Mouse (Mus musculus): Measurements from ENCODE around the gene Hnrnpr. TPM values are rescaled to one million over a fixed set of nuclear protein-coding genes. Genes with fewer than 3 reads are reported as not detected.

The Hnrnpr gene
- 10 to 100 TPM; 47.8 to 51.5 TPM for total RNA-seq (2021)
- long read RNA-seq, experiment 1, full-length matches to known transcripts = 86 of 96 reads
- long read RNA-seq, experiment 1, partial matches to known transcripts = 6 of 96 reads
- long read RNA-seq, experiment 1, other reads (novel, unspliced or antisense) = 4 of 96 reads
- long read RNA-seq, experiment 2, full-length matches to known transcripts = 108 of 121 reads
- long read RNA-seq, experiment 2, partial matches to known transcripts = 8 of 121 reads
- long read RNA-seq, experiment 2, other reads (novel, unspliced or antisense) = 5 of 121 reads

DNA sequence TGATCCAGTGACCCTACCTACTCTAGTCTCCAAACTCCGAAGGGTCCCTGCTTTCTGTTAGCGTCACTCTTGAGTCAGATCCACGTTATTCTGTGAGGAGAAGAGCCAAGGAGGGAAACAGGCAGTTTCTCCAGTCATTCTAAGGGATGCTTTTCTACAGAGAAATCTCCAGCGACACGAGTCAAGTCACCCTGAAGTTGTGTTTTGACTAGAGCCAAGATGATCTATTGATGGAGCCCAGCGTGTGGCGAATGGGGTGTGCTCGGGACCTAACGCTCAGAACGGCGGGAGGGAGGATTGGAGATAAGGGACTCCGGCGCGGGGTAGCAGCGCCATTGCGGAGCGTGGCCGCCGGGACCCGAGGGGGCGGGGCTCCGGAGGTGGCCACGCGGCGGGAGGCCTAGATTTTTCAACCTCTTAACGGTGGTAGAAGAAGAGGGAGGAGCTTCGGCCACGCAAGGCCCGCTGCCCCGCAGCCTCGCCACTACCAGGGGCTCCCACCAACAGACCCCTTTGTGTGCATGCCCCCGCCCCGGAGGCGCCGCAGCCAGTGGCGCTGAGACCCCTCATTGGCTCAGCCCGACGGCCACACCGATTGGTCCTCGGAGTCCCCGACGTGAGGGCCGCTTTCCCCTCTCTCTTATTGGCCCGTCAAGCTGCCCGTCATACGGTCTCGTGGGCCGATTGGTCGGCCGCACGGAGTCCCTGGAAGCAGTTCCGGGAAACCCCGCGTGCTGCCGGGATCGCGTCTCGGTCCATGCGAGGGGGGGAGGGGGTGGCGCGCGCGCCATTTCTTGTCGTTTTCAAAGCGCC is at the start of gene Hnrnpr:
Hnrnpr (plus strand) TSS at position 714 of the 813 bp plus-strand sequence.
- intact Hi-C loops (cut with DNase I) = no loop called here

GRCm38 (mm10) chr4:136261912-136262311 is 48.8 kb upstream of the Hnrnpr start:
- no peak for DNase-seq
- intact Hi-C loops (cut with DNase I) = loop anchor here (2.0 kb wide), 2 partner anchors 23 to 63 kb away; partner anchors contain the start of gene Zfp46

More for the DNA sequence above, at the start of gene Hnrnpr:
- DNase-seq = peak; percentile 100

DNA sequence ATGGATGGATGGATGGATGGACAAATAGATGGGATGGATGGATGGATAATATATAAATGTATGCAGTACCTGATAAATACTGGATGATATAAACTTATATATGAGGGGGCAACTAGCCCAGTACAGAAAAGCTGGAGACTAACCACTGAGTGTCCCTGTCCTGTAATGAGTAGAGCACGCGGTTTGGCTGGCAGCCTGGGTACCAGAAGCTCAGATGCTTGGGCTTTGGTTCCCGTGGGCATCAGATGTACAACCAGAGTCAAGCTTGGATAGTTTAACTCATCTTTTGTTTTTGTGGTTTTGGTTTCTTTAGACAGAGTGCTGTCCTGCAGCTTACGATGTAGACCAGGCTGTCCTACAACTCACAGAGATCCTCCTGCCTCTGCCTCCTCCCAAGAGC is 47.2 kb upstream of the Hnrnpr start:
- intact Hi-C loops (cut with DNase I) = no loop called here
- no peak for DNase-seq

- intact Hi-C loops (cut with DNase I) = no loop called here
- no peak for DNase-seq
These were observed 43.9 kb upstream of the Hnrnpr start for GRCm38 (mm10) chr4:136266716-136267343.

GRCm38 (mm10) chr4:136268912-136269311 is 41.8 kb upstream of the Hnrnpr start:
- DNase-seq = no peak
- intact Hi-C loops (cut with DNase I) = no loop called here

DNA sequence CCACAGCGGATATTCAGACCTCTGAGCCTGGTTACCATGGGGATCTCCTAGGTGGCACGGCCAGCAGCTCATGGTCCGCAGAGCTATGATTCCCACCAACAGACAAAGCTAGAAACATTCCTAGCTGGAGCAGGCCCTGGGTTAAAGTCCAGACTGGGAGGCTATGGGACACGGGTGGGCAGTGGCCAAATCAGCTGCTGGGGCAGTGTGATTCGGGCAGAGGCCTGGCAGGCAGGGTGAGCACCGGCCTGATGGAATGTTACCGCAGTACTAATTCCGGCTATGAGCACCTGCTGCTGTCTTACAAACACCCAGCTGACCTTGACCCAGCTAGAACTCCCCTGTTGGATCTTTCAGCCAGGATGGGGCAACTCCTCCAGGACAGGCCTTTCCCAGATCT is 40.1 kb upstream of the Hnrnpr start:
- peak in 1 of 2 experiments; percentile 46 for DNase-seq
- intact Hi-C loops (cut with DNase I) = no loop called here

DNA sequence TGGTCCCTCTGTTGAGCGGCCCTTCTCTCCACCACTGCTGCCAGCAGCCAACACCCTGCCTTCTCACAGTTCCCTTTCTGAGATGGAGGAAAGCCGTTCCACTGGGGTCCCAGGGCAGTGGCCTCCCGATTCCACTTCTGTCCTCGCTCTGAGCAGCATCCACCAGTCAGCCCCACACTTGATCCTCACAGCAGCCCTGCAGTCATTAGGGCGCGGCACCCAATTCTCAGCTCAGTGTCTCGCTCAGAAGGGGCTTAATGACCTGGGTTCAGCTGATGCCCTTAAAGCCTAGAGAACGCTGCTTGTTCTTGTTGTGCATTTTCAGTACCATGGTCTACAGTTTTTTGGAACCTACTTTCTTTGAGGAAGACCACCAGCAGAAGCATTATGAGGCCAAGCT is 29.6 kb upstream of the Hnrnpr start:
- DNase-seq = no peak

DNA sequence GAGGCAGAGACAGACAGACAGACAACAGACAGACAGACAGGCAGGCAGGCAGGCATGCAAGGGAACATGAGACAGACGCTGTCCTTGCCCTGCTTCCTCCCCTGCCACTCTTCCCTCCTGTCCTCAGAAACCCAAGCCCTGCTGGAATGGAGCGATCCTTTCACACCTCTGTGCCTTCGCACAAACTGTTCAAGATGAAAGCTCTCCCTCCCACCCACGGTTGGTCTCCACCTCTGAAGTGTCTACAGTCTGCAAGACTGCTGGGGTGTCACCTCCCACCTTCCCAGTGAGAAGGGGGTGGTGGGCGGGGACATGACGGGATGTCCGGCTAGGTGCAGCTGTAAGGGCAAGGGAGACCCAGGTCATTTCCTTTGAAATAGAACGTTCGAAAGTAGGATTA is 29.1 kb upstream of the Hnrnpr start:
- intact Hi-C loops (cut with DNase I) = no loop called here

More for the DNA sequence above, 29.6 kb upstream of the Hnrnpr start:
- intact Hi-C loops (cut with DNase I) = no loop called here

DNA sequence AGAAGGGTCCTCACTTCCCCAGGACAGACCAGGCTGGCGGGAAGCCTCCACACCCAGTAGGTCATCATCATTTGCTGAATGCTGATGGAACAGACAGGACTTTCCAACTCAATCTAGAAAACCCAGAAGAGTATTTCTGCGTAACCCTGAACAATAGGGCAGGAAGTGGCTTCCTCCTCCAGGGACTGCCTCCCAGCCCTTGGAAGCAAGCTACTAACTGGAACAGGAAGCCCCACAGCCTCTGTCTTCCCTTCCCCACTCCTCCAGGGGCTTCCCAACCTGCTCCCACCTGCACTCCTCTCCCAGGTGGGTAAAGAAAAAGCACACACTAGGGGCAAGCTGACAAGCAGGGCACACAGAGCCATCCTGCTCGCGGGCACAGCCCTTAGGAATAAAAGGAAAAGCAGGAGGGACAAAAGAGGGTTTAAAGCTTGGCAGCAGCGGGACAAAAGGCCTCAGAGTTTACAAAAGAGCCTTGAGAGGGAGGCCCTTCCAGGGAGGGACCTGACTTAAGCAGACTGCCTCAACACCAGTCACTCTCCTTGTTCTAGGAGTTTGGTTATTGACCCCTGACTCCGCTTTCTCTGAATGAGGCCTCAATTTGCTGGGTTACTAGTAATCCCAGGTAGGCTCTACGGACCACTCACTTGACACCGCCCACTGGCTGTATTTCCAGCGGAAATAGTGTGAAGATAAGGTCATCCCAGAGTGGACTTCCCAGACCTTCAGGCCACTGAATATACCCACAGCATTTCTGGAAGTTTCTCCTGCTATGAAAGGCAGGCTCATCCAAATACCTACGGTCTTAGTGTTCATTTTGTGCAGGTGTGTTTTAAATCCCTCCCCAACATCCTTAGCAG is 27.9 kb upstream of the Hnrnpr start:
- DNase-seq = peak; percentile 50 to 51
- intact Hi-C loops (cut with DNase I) = no loop called here

More for the DNA sequence above, 29.1 kb upstream of the Hnrnpr start:
- DNase-seq = no peak

DNA sequence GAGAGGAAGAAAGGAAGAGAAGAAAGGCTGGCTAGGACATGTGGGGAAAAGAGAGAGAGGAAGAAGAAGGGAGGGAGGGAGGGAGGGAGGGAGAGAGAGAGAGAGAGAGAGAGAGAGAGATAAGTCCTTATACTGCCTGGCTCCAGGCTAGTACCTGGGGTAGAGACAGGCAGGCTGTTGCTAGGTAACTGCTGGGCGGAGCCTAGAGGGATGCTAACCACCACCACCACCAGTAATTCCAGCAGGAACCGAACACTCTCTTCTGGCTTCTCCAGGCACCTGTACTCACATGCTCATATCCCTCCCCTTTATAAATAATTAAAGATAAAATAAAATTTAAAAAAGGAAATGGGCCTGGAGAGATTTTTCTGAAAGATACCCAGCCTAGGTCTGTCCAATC is 27.0 kb upstream of the Hnrnpr start:
- DNase-seq = no peak
- intact Hi-C loops (cut with DNase I) = loop anchor here (2.0 kb wide), 1 partner anchor 23 kb away; no protein-coding TSS in a partner anchor

- DNase-seq = peak; percentile 87 to 94
- intact Hi-C loops (cut with DNase I) = loop anchor here (2.0 kb wide), 1 partner anchor 24 kb away; no protein-coding TSS in a partner anchor
These were observed 26.3 kb upstream of the Hnrnpr start, which contains the start of gene Zfp46 for GRCm38 (mm10) chr4:136284455-136284854. TSS of gene Zfp46 (plus strand) at chr4:136284683.

DNA sequence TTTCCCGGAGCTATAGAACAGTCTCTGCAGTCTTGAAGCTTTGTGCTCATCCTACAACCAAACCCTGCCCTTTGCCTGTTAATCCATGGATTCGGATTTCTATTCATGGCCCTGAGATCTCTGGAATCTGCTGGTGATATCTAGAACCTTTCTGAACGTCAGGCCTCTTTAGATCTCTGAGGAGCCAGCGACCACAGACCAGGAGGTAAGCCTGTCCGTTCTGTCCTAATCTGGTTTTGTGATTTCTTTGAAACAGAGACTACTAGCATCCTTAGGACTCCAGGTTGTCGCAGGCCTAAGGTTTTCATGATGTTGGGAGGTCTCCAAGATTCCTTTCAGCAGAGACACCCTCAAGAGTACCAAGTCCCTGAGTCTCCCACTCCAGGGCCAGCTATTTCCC is 25.9 kb upstream of the Hnrnpr start:
- no peak for DNase-seq
- intact Hi-C loops (cut with DNase I) = loop anchor here (2.0 to 5.0 kb wide), 2 partner anchors 24 to 37 kb away; no protein-coding TSS in a partner anchor

DNA sequence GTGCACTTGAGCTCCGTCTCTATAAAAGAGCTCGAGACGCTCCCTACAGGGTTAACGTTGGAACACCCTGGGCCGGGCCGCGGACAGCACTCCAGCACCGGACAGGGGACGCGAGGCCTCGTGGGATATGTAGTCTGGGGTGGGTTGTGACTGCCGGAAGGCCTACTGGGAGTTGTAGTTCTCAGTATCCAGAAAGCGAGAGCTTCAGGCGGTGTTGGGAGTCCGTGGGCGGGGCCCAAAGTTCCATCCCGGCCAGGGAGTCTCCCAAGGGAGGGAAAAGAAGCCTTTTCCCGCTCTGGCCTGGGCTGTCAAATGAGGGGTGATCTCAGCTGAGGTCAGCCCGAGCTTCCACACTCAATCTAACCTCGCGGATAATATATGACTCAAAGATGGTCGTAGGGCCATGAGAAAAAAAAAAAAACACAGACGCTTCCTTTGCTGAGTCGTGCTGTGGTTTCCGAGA is 25.4 kb upstream of the Hnrnpr start:
- intact Hi-C loops (cut with DNase I) = loop anchor here (2.0 to 5.0 kb wide), 2 partner anchors 25 to 37 kb away; no protein-coding TSS in a partner anchor
- peak; percentile 93 for DNase-seq

GRCm38 (mm10) chr4:136285811-136286371 is 24.9 kb upstream of the Hnrnpr start:
- intact Hi-C loops (cut with DNase I) = loop anchor here (2.0 to 5.0 kb wide), 2 partner anchors 25 to 36 kb away; no protein-coding TSS in a partner anchor
- peak; percentile 95 for DNase-seq

DNA sequence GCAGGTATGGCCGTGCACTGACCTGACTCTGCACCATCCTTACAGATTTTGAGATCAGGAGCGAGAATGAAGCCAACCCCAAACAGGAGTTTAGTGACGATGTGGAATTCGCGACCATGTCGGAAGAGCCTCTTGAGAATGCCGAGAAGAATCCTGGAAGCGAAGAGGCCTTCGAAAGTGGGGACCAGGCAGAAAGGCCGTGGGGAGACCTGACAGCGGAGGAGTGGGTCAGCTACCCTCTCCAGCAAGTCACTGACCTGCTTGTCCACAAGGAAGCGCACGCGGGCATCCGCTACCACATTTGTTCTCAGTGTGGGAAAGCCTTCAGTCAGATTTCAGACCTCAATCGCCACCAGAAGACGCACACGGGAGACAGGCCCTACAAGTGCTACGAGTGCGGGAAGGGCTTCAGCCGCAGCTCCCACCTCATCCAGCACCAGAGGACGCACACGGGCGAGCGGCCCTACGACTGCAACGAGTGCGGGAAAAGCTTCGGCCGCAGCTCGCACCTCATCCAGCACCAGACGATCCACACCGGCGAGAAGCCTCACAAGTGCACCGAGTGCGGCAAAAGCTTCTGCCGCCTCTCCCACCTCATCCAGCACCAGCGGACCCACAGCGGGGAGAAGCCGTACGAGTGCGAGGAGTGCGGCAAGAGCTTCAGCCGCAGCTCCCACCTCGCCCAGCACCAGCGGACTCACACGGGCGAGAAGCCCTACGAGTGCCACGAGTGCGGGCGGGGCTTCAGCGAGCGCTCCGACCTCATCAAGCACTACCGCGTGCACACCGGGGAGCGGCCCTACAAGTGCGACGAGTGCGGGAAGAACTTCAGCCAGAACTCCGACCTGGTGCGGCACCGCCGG is 20.6 kb upstream of the Hnrnpr start:
- intact Hi-C loops (cut with DNase I) = loop anchor here (2.0 to 5.0 kb wide), 2 partner anchors 17 to 32 kb away; no protein-coding TSS in a partner anchor
- DNase-seq = no peak

DNA sequence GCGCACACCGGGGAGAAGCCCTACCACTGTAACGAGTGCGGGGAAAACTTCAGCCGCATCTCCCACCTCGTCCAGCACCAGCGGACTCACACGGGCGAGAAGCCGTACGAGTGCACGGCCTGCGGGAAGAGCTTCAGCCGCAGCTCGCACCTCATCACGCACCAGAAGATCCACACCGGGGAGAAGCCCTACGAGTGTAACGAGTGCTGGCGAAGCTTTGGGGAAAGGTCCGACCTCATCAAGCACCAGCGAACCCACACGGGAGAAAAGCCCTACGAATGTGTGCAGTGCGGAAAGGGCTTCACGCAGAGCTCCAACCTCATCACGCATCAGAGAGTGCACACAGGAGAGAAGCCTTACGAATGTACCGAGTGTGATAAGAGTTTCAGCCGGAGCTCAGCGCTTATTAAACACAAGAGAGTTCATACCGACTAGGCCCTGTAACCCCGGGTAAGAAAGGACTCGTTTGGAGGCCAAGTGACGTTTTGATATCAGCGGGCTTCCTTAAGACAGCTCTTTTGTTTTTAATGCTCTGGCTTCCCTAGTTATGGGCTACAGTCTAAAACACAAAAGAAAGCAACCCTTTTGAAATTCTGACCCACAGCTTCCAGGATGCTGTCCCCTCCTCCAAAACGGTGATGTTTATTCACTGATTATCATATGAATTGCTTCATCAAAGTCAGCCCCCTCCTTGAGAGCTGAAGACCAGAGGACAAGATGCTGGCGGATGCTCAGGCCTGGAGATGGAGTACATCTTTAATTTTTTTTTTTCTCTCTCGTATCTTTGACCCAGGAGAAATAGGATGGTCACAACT is 19.8 kb upstream of the Hnrnpr start:
- intact Hi-C loops (cut with DNase I) = loop anchor here (2.0 kb wide), 1 partner anchor 16 kb away; no protein-coding TSS in a partner anchor
- DNase-seq = no peak

DNA sequence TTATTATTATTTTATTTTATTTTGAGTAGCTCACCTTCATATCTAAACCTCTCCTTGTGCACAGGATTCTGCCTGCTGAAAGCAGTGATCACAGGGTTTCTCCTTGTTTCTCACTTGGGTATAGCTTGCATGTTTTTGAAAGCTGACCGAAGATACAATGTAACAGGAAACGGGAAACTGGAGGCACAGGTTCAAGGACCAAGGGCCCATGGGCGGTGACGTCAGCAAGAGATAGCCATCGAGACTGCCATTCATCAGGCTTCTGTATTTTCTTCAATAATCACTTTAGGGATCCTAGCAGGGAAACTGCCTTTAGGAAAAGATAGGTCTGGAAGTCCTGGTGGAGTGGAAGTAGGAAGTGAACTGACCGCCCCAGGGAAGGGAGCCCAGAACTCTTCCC is 19.1 kb upstream of the Hnrnpr start:
- DNase-seq = no peak
- intact Hi-C loops (cut with DNase I) = loop anchor here (2.0 kb wide), 1 partner anchor 15 kb away; no protein-coding TSS in a partner anchor

Measured in heart, postnatal 14 days (tissue).